Mouse (Mus musculus) brain, embryonic 14.5 days (tissue): ENCODE results near the gene Sh2b1. TPM values are rescaled to one million over a fixed set of nuclear protein-coding genes. Genes with fewer than 3 reads are reported as not detected.
A peak's percentile ranks its signal among the peaks of the same experiment; 100 is the strongest.

Experiments used
- DNase-seq: peaks from one replicate; pipeline ENCODE4 v3.0.0-alpha.2; 2011; ENCODE audit warnings: low read depth
- CTCF ChIP-seq: fragments of 200-500 bp; IDR thresholded peaks from 2 replicates; pipeline ENCODE4 v1.5.1; 2012; ENCODE audit warnings: inconsistent platforms, mild to moderate bottlenecking, moderate library complexity, borderline replicate concordance; ENCODE audit not compliant: insufficient read depth, insufficient read length; ENCODE audit errors: extremely low read depth
- POLR2A ChIP-seq: fragments of 200-500 bp; IDR thresholded peaks from 2 replicates; pipeline ENCODE4 v1.6.1; 2012; ENCODE audit warnings: mild to moderate bottlenecking, inconsistent platforms, borderline replicate concordance; ENCODE audit not compliant: poor library complexity, insufficient read depth, insufficient read length, severe bottlenecking; ENCODE audit errors: extremely low read depth
- polyA plus RNA-seq: library from polyadenylated mRNA; depleted of rRNA; stranded (reverse); fragments of >200 nt; gene quantifications from 2 replicates; pipeline ENCODE4 v1.2.3, GENCODE M21; 2012; rRNA removed

The Sh2b1 gene
- polyA plus RNA-seq, result 83.6 and 86.4 TPM in 2 replicates

DNA sequence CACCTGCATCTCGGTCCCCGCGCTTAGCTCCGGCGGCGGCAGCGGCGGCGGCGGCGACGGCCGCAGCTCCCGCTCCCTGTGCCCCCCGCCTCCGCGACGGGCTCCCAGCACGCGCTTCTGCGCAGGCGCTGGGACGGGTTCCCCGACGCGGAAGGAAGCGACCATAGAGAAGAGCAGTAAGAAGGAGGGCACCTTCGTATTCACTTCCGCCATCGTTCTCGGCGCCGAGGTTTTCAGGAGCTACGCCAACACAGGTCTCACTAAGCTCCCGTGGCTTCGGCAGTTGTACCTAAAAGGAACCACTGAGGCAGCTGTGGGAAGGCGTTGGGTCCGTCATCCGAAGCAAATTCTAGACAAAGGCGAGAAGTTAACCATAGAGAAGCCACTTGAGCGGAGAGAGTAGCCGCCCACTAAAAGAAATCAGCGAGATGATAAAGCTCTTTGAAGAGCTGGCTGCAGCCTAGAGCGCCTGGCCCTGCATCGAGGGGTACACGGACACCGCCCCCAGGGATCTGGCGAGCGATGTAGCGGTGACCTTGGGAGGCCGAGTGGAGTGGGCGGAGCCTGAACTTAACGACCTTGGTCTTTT, at the start of gene Sh2b1:
Gene Sh2b1, minus strand, starts transcription at position 432 of the 589 bp plus-strand sequence.
- DNase-seq, result peak; percentile 98

DNA sequence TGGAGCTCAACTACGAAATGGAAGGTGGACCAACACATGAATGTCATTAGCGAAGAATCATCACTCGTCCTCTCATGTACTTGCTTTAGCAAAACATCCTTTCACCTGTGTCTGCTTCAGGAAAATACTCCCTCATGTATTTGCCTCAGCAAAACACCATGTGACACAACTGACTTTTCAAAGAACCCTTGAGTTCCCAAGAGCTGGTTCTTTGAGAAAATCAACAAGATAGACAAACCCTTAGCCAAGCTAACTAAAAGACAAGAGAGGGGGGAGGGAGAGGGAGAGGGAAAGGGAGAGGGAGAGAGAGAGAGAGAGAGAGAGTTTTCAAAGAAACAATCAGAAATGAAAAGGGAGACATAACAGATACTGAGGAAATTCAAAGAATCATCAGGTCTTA, 48.1 kb upstream of the Sh2b1 start:
- DNase-seq, result no peak

More for the DNA sequence above, at the start of gene Sh2b1:
- peak; percentile 97 for TF ChIP-seq POLR2A
- peak; percentile 45; the same call in 1 of the 2 replicates for TF ChIP-seq CTCF

DNA sequence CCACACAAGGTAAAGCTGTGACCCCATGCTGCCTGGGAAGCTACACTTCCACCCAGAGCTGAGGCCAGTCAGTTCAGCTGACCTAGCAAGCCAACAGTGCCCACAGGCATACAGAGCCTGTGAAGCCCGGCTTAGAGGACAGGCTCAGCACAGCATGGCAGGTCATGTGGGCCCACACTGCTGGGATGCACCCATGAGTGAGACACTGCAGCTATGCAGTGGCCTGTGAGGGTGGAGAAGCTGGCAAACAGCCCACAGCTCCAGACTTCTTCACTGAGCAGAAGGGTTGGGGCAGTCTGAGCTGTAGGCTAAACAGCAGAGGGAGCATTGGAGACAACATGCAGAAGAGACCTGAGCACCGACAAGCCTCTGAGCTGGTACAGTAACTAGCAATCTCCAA, 44.3 kb upstream of the Sh2b1 start:
- DNase-seq, result no peak
- no peak for TF ChIP-seq POLR2A

More for the DNA sequence above, 48.1 kb upstream of the Sh2b1 start:
- no peak for TF ChIP-seq POLR2A
- no peak for TF ChIP-seq CTCF

DNA sequence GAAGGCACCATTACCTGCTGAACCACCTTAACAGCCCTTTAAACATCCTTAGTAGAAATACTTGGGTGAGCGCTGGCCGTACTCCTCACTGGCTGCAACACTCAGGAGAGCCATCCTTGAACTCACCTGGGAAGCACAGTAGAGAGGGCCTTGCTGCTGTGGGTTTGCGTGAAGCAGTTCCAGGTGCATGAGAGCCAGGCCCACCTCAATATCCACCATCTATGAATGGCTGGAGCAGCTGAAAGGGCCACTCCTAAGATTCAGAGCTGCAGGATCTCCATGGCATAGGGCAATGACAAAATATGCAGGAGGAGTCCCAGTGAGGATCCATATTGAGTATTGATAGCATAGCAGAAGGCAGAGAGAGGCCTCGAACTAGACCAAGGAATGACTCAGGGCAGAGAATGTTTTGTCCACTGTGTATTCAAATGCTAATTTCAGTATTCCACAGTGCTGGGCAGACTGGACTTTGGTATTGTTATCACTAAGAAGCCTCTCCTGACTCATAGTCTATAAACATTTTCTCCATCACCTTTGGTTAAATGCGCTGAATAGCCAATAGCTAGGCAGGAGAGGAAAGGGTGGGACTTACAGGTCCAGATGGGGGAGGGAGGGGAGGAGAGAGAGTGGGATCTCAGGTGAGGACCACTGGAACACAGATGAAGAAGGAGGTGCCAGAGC, 43.2 kb upstream of the Sh2b1 start:
- TF ChIP-seq POLR2A (no peak), CTCF (no peak)
- DNase-seq, result no peak

DNA sequence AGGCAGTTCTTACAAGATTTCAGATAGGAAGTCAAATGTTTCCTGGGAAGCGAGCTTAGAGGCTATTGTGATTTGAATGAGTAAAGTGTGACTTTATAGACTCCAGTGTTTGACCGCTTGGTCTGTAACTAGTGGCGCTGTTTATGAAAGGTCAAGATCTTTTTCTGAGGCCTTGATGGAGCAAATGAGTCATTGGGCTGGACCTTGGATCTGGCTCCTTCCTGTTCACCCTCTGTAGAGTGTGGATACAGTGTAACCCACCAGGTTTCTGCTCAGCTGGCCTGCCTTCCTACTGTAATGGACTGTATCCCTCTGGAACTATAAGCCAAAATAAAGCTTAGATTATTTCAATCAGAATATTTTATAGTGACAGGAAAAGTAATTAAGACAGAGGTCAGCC, 36.1 kb upstream of the Sh2b1 start:
- DNase-seq, result no peak
- TF ChIP-seq CTCF, result no peak
- TF ChIP-seq POLR2A, result no peak

DNA sequence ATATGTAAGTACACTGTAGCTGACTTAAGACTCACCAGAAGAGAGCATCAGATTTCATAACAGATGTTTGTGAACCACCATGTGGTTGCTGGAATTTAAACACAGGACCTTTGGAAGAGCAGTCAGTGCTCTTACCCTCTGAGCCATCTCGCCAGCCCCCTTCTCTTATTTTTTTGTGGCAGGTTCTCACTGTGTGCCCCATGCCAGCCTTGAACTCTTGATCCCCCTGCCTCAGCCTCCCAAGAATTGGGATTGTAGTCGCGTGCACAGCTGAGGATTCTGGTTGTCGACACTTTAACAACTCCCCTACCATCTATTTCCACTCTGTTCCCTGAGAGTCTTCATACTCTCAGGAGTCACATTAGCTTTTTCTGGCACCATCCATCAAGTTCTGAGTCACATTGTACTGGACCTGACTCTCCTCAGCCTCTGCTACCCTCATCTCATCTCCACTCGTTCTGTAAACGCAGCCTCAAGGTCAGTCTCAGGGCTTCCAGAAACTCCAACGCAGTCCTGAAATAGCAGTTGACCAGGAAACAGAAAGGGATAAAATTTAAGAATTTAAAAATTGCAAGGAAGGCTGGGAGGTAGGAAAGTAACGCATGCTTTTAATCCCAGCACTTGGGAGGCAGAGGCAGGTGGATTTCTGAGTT, 32.0 kb upstream of the Sh2b1 start:
- no peak for TF ChIP-seq CTCF
- no peak for TF ChIP-seq POLR2A
- DNase-seq, result no peak

DNA sequence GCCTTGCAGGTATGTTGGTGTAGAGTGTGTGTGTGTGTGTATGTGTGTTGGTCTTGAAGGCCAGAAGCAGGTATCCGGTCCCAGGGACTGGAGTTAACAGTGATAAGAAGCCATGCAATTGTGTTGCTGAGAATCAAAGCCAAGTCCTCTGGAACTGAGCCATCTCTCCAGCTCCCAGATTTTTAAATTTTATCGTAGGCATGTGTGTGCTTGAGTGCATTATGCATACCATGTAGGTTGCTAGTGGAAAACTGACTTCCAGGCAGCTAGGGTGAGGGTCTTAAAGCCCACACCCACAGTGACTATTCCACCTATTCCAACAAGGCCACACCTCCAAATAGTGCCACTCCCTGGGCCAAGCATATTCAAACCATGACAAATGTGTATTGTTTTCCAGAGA, 29.7 kb upstream of the Sh2b1 start:
- no peak for DNase-seq
- TF ChIP-seq POLR2A (no peak), CTCF (no peak)

DNA sequence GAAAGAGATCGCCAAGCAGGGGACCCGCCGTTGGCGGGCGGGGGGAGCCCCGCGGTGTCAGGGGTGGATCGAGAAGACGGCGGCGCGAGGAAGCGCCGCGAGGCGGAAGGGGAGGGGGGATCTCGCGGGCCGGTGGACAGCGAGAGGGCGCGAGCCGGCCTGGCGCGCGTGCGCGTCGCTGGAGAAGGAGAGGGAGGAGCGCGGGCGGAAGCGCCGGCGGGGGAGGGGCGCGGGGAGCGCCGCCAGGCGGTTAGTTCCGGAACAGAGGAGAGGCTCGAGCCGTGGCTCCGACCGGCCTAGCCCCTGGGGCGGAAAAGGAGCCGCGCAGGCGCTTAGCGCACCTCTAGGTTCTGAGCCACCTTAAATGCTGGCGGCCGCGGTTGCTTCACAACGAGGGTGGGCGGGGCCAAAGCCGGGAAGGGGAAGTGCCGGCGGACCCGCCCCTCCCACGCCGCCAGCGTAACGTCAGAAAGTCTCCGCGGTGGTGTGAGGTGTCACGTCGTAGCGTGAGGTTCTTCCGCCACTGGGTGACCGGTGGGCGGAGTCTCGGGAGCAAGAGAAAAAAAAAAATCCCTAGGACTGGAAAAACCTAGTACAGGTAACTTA, 28.2 kb upstream of the Sh2b1 start, which contains the start of gene Atxn2l:
Gene Atxn2l, minus strand, starts transcription at position 165 of the 606 bp plus-strand sequence.
- TF ChIP-seq CTCF (peak; percentile 53), POLR2A (peak; percentile 82)
- peak; percentile 100 for DNase-seq

DNA sequence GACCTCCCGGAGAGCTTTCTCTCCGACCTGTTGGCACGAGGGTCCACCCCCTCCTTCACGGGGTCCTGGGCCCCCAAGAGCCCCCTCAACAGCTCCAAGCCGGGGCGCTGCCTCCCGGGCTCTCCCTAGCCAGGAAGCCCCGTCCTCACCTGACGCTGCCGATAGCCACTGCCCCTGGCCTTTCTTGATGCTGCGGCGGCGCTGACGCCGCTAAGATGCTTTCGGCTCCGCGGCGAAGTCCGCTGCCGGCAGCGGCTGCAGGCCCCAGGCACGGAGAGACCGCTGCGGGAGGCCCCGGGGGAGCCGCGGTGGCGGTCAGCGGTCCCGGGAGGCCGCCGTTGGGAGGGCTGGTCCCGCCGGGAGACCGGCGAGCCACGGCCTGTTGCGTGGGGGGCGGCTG, 27.5 kb upstream of the Sh2b1 start:
- DNase-seq, result no peak
- TF ChIP-seq POLR2A, result no peak
- no peak for TF ChIP-seq CTCF

- DNase-seq, result peak; percentile 100
- TF ChIP-seq CTCF (no peak), POLR2A (peak; percentile 31; the same call in 1 of the 2 replicates)
These were observed 27.0 kb upstream of the Sh2b1 start for GRCm38 (mm10) chr7:126502023-126502741.

DNA sequence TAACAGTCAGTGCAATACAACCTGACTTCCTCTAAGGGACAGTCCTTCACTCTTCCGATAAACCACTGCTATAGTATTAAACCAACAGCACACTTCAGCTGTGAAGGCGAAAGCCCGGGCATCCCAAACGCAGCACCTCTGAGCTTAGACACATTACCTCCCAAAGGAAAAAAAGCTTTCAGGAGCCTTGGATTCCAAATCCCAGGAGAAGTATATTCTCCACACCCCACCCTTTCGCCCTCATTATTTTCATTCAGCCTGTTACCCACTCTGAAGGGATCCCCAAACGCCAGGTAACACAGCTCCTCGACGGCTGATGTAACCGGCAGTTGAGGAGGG, 26.4 kb upstream of the Sh2b1 start:
- DNase-seq, result no peak
- TF ChIP-seq CTCF (no peak), POLR2A (no peak)
